Mouse (Mus musculus): ENCODE measurements around the gene Col4a3. TPM values are rescaled to one million over a fixed set of nuclear protein-coding genes. Genes with fewer than 3 reads are reported as not detected.

Col4a3 gene
- polyA plus RNA-seq, 1 experiment from 2014 or later: 0.12 TPM

- no peaks in the 10 kb centered on the region for H3K9me3 ChIP-seq
These were observed 10.5 kb upstream of the Col4a3 start for GRCm38 (mm10) chr1:82576182-82576581.

GRCm38 (mm10) chr1:82577339-82577738 is 9.4 kb upstream of the Col4a3 start:
- Histone ChIP-seq H3K9me3 (no peaks in the 10 kb centered on the region), H3K27me3 (replicated peaks; ENCODE audit: low read depth, poor library complexity, severe bottlenecking) (no peaks in the 10 kb centered on the region), H3K4me3 (no peak overlapping the region), H3K4me1 (no peaks in the 10 kb centered on the region), H3K27ac (replicated peaks) (no peak overlapping the region), H3K36me3 (replicated peaks) (no peaks in the 10 kb centered on the region)
- no peak for DNase-seq (ENCODE audit: low spot score)
- 94% methylated on average over 10 of the region's 10 CpGs for WGBS

More at GRCm38 (mm10) chr1:82576182-82576581, 10.5 kb upstream of the Col4a3 start:
- WGBS: 79% methylated on average over 2 of the region's 2 CpGs
- Histone ChIP-seq H3K27ac (replicated peaks) (no peak overlapping the region), H3K4me3 (no peak overlapping the region), H3K4me1 (no peaks in the 10 kb centered on the region), H3K36me3 (replicated peaks) (no peaks in the 10 kb centered on the region), H3K27me3 (replicated peaks; ENCODE audit: low read depth, poor library complexity, severe bottlenecking) (no peaks in the 10 kb centered on the region)
- no peak for DNase-seq (ENCODE audit: low spot score)

- no peaks in the 10 kb centered on the region for H3K9me3 ChIP-seq
- no peak for DNase-seq (ENCODE audit: low spot score)
- no peak overlapping the region for H3K27ac ChIP-seq (replicated peaks)
- H3K4me3 ChIP-seq: no peak overlapping the region
- no peaks in the 10 kb centered on the region for H3K4me1 ChIP-seq
- WGBS: 83% methylated on average over 3 of the region's 3 CpGs
- H3K27me3 ChIP-seq (replicated peaks; ENCODE audit: low read depth, poor library complexity, severe bottlenecking): no peaks in the 10 kb centered on the region
- no peaks in the 10 kb centered on the region for H3K36me3 ChIP-seq (replicated peaks)
These were observed 8.8 kb upstream of the Col4a3 start for GRCm38 (mm10) chr1:82577915-82578314.

GRCm38 (mm10) chr1:82578320-82578719 is 8.4 kb upstream of the Col4a3 start:
- no peaks in the 10 kb centered on the region for H3K27me3 ChIP-seq (replicated peaks; ENCODE audit: low read depth, poor library complexity, severe bottlenecking)
- WGBS: 84% methylated on average over 4 of the region's 4 CpGs
- no peaks in the 10 kb centered on the region for H3K4me1 ChIP-seq
- no peaks in the 10 kb centered on the region for H3K9me3 ChIP-seq
- H3K27ac ChIP-seq (replicated peaks): no peak overlapping the region
- H3K4me3 ChIP-seq: no peak overlapping the region
- H3K36me3 ChIP-seq (replicated peaks): no peaks in the 10 kb centered on the region
- no peak for DNase-seq (ENCODE audit: low spot score)

- Histone ChIP-seq H3K4me1 (peaks cover 11% of the 10 kb centered on the region), H3K27me3 (replicated peaks; ENCODE audit: low read depth, poor library complexity, severe bottlenecking) (peaks cover 41% of the 10 kb centered on the region), H3K9me3 (no peaks in the 10 kb centered on the region), H3K4me3 (peak overlapping the region; percentile 55; the same call in 1 of the 2 replicates), H3K27ac (replicated peaks) (no peak overlapping the region), H3K36me3 (replicated peaks) (no peaks in the 10 kb centered on the region)
- 72% methylated on average over 7 of the region's 7 CpGs for WGBS
- DNase-seq (ENCODE audit: low spot score): no peak
These were observed 740 bp upstream of the Col4a3 start for GRCm38 (mm10) chr1:82585981-82586380.

- Histone ChIP-seq H3K36me3 (replicated peaks) (no peaks in the 10 kb centered on the region), H3K27ac (replicated peaks) (no peak overlapping the region), H3K4me3 (no peak overlapping the region), H3K9me3 (no peaks in the 10 kb centered on the region), H3K4me1 (peaks cover 11% of the 10 kb centered on the region), H3K27me3 (replicated peaks; ENCODE audit: low read depth, poor library complexity, severe bottlenecking) (peaks cover 32% of the 10 kb centered on the region)
- DNase-seq (ENCODE audit: low spot score): no peak
- WGBS: 71% methylated on average over 4 of the region's 4 CpGs
These were observed 3.5 kb downstream of the Col4a3 start for GRCm38 (mm10) chr1:82590266-82590665.

- H3K9me3 ChIP-seq: no peaks in the 10 kb centered on the region
- no peak overlapping the region for H3K4me3 ChIP-seq
- H3K27me3 ChIP-seq (replicated peaks; ENCODE audit: low read depth, poor library complexity, severe bottlenecking): no peaks in the 10 kb centered on the region
- H3K27ac ChIP-seq (replicated peaks): no peak overlapping the region
- H3K4me1 ChIP-seq: no peaks in the 10 kb centered on the region
- 80% methylated on average over 6 of the region's 6 CpGs for WGBS
- H3K36me3 ChIP-seq (replicated peaks): no peaks in the 10 kb centered on the region
- no peak for DNase-seq (ENCODE audit: low spot score)
These were observed 10.3 kb downstream of the Col4a3 start for GRCm38 (mm10) chr1:82596864-82597596.

GRCm38 (mm10) chr1:82603198-82603950 is 16.7 kb downstream of the Col4a3 start:
- 75% methylated on average over 7 of the region's 7 CpGs for WGBS
- H3K4me3 ChIP-seq: no peak overlapping the region
- no peaks in the 10 kb centered on the region for H3K9me3 ChIP-seq
- H3K27me3 ChIP-seq (replicated peaks; ENCODE audit: low read depth, poor library complexity, severe bottlenecking): no peaks in the 10 kb centered on the region
- DNase-seq (ENCODE audit: low spot score): no peak
- no peaks in the 10 kb centered on the region for H3K4me1 ChIP-seq
- H3K27ac ChIP-seq (replicated peaks): no peak overlapping the region
- H3K36me3 ChIP-seq (replicated peaks): no peaks in the 10 kb centered on the region

GRCm38 (mm10) chr1:82605347-82605746 is 18.6 kb downstream of the Col4a3 start:
- WGBS: 87% methylated on average over 7 of the region's 7 CpGs
- H3K36me3 ChIP-seq (replicated peaks): no peaks in the 10 kb centered on the region
- H3K4me1 ChIP-seq: no peaks in the 10 kb centered on the region
- no peak overlapping the region for H3K4me3 ChIP-seq
- no peak overlapping the region for H3K27ac ChIP-seq (replicated peaks)
- no peak for DNase-seq (ENCODE audit: low spot score)
- no peaks in the 10 kb centered on the region for H3K27me3 ChIP-seq (replicated peaks; ENCODE audit: low read depth, poor library complexity, severe bottlenecking)
- H3K9me3 ChIP-seq: no peaks in the 10 kb centered on the region

- Histone ChIP-seq H3K4me3 (no peak overlapping the region), H3K27me3 (replicated peaks; ENCODE audit: low read depth, poor library complexity, severe bottlenecking) (no peaks in the 10 kb centered on the region), H3K4me1 (no peaks in the 10 kb centered on the region), H3K36me3 (replicated peaks) (no peaks in the 10 kb centered on the region), H3K9me3 (no peaks in the 10 kb centered on the region), H3K27ac (replicated peaks) (no peak overlapping the region)
- no peak for DNase-seq (ENCODE audit: low spot score)
- 90% methylated on average over 7 of the region's 7 CpGs for WGBS
These were observed 19.1 kb downstream of the Col4a3 start for GRCm38 (mm10) chr1:82605856-82606255.

- H3K27ac ChIP-seq (replicated peaks): no peak overlapping the region
- no peaks in the 10 kb centered on the region for H3K36me3 ChIP-seq (replicated peaks)
- no peaks in the 10 kb centered on the region for H3K9me3 ChIP-seq
- no peaks in the 10 kb centered on the region for H3K27me3 ChIP-seq (replicated peaks; ENCODE audit: low read depth, poor library complexity, severe bottlenecking)
- no peak for DNase-seq (ENCODE audit: low spot score)
- no peak overlapping the region for H3K4me3 ChIP-seq
- WGBS: 80% methylated on average over 9 of the region's 9 CpGs
- no peaks in the 10 kb centered on the region for H3K4me1 ChIP-seq
These were observed 22.0 kb downstream of the Col4a3 start for GRCm38 (mm10) chr1:82608646-82609262.

- DNase-seq (ENCODE audit: low spot score): no peak
- 84% methylated on average over 9 of the region's 9 CpGs for WGBS
- no peaks in the 10 kb centered on the region for H3K36me3 ChIP-seq (replicated peaks)
These were observed 25.4 kb downstream of the Col4a3 start for GRCm38 (mm10) chr1:82612061-82612660.

More at GRCm38 (mm10) chr1:82612061-82612660, 25.4 kb downstream of the Col4a3 start:
- H3K27ac ChIP-seq (replicated peaks): no peak overlapping the region
- no peaks in the 10 kb centered on the region for H3K27me3 ChIP-seq (replicated peaks; ENCODE audit: low read depth, poor library complexity, severe bottlenecking)
- no peaks in the 10 kb centered on the region for H3K9me3 ChIP-seq
- H3K4me1 ChIP-seq: no peaks in the 10 kb centered on the region
- no peak overlapping the region for H3K4me3 ChIP-seq
